Mouse (Mus musculus): Measurements from ENCODE around the gene Kcna2.

Gene Kcna2

GRCm38 (mm10) chr3:107100811-107101455 lies at the start of gene Kcna2:
TSS of gene Kcna2 (plus strand) at chr3:107101146.
- peak; percentile 43 for DNase-seq (ENCODE audit: extremely low spot score, low spot score)

- no peak for DNase-seq (ENCODE audit: extremely low spot score, low spot score)
Measured at GRCm38 (mm10) chr3:107061468-107061867, 39.5 kb upstream of the Kcna2 start.

- DNase-seq (ENCODE audit: extremely low spot score, low spot score): no peak
Measured at GRCm38 (mm10) chr3:107062771-107063170, 38.2 kb upstream of the Kcna2 start.

DNA sequence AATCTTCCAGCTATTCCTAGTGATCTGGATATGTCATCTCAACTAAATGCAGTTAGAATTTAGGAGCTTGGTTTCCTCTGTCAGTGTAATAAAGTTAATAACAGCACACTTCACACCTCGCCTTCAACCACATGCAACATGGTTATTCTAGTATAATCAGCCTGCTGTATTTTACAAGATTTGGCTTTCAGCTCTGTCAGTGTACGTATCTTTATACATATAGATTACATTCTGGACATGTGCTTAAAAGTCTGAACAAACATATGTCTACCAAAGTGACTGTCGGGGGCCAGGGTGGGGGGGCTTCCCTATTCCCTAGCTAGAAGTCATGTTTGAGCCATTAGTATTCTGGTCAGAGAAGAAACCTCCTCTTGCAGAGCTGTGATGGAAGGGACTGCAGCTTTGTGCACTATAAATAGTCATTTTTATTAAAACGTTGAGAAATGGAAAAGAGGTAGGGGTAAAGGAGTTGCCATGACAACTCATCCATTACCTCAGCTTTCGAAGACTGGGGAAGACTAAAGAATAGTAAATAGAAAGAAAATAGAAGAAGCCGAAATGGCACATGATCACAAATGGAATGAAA lies 35.3 kb upstream of the Kcna2 start:
- no peak for DNase-seq (ENCODE audit: extremely low spot score, low spot score)

GRCm38 (mm10) chr3:107066165-107066850 lies 34.6 kb upstream of the Kcna2 start:
- no peak for DNase-seq (ENCODE audit: extremely low spot score, low spot score)

- no peak for DNase-seq (ENCODE audit: extremely low spot score, low spot score)
Measured at GRCm38 (mm10) chr3:107067245-107067644, 33.7 kb upstream of the Kcna2 start.

DNA sequence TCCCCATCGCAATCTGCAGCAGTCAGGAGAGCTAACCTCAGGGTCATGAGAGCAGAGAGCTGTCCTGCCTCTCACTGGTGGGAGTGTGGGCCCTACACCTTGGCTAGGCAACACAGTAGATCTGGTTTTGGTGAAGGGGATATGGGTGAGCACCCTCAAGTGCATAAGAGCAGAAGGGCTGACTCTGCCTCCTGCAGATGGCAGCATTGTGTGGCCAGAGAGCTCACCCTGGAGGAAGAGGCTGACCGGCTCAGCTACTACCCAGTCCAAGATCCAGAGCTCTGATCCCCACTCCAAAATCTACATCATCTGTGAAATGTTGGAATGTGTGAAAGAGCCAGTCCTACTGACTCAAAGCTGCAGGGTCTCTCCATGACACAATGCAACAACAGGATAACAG lies 27.1 kb upstream of the Kcna2 start:
- DNase-seq (ENCODE audit: extremely low spot score, low spot score): no peak

- DNase-seq (ENCODE audit: extremely low spot score, low spot score): no peak
Measured at GRCm38 (mm10) chr3:107075705-107076104, 25.2 kb upstream of the Kcna2 start.

DNA sequence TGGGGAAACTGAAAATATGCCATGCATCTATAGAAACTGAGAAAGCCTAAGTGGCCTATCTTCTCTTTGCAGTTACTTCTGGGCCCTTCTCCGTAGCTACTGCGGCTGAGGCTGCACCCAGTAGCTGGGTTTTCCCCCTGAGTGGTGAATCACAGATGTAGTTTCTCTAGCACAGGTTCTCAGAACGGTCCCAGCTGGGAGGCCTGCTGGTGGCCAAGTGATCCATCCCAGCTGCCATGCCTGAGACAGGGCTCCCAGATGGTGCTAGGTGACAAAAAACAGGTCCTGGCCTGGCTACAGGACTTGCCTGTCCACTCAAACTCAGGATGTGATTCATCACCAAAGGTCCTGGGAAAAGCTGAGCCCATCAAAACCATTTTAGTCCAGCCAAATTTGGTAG lies 24.3 kb upstream of the Kcna2 start:
- no peak for DNase-seq (ENCODE audit: extremely low spot score, low spot score)

- no peak for DNase-seq (ENCODE audit: extremely low spot score, low spot score)
Measured at GRCm38 (mm10) chr3:107077101-107077500, 23.8 kb upstream of the Kcna2 start.

- no peak for DNase-seq (ENCODE audit: extremely low spot score, low spot score)
Measured at GRCm38 (mm10) chr3:107080803-107081202, 20.1 kb upstream of the Kcna2 start.

GRCm38 (mm10) chr3:107081227-107081626 lies 19.7 kb upstream of the Kcna2 start:
- DNase-seq (ENCODE audit: extremely low spot score, low spot score): no peak

GRCm38 (mm10) chr3:107084586-107084985 lies 16.4 kb upstream of the Kcna2 start:
- no peak for DNase-seq (ENCODE audit: extremely low spot score, low spot score)

DNA sequence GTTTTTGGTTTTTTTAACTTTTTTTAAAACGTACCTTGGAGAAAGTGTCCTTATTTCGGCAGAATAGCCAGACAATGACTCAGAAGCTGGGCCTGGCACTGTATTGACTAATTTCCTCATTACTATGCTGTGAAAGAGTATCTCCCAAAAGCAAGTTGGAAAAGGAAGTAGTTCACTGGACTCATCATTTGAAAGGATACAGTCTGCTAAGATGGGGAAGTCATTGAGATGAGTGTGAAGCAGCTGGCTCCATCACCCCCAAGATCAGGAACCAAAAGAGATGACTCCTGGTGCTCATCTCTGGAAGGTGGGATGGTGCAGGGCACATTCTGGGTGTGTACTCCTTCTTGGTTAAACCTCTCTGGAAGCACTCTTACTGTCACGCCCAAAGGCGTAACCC lies 13.5 kb upstream of the Kcna2 start:
- DNase-seq (ENCODE audit: extremely low spot score, low spot score): no peak

DNA sequence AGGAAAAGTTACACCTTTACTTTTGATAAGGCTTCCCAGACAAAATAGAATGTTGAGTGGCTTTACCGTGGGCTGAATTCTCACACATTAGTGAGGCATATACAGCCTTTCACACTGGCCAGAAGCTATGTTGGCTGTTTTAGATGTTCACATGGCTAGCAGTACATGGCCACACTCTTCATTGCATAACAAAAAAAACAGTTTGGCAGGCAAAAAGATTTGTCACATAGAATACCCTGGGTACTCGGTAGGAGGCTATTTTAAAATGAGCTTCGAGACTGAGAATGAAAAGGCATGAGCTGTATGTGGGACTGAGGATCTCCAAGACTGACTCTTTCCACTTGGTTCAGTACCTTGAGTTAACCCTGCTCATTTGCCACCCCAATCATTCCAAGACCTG lies 12.1 kb upstream of the Kcna2 start:
- DNase-seq (ENCODE audit: extremely low spot score, low spot score): no peak

DNA sequence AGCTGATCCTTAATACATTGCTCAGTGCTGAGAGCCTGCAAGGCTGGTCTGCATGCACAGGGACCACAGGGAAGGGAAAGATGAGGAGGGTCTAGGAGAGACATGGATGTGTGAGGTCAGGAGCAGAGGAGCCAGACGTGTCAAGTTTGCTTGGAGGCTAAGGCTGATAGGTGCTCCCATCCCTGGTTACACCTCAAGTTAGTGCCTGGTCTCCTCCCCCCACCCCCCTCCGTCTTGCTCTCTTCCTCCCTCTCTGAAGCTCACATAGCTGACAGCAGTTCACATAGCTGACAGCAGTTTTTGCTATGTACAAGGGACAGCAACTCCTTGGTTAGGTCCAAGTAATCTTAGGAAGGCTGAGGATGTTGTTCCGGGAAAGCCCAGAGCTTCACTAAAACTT lies 11.5 kb upstream of the Kcna2 start:
- no peak for DNase-seq (ENCODE audit: extremely low spot score, low spot score)

GRCm38 (mm10) chr3:107090001-107090400 lies 10.9 kb upstream of the Kcna2 start:
- DNase-seq (ENCODE audit: extremely low spot score, low spot score): no peak

DNA sequence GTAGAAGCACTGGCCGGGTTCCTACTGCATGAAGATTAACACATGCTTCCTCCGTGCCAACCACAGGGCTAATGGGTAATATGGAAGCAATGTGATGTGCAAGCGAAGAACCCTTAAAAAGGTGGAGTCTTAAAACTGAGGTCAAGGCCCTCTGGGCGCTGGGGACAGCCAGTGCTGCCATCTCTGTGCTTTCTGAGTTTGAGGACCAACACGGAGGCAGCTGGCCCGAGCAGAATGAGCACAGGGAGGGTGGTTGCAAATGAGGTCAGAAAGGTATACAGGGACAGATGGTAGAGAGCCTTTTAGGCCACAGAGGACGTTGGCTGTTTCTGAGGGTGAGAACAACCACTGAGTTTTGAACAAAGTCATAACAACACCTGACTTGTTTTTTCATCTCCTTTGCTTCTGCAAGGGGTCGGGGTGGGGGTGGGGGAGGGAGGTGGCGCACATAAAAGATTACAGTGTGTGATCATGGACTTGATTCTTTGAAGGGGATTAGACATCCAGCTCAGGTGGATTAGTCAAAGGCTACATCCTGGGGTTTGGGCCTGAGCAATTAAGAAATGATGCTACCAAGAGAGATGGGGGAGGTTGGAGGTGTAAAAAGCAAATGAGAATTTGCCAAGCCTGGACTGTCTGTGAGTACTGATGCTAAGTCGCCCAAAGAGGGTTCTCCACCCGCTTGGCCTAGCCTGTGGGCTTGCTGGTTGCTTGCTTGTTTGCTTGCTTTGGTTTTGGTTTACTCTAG lies 10.4 kb upstream of the Kcna2 start:
- no peak for DNase-seq (ENCODE audit: extremely low spot score, low spot score)

- peak; percentile 31 for DNase-seq (ENCODE audit: extremely low spot score, low spot score)
Measured at GRCm38 (mm10) chr3:107094028-107094427, 6.9 kb upstream of the Kcna2 start.

- DNase-seq (ENCODE audit: extremely low spot score, low spot score): no peak
Measured at GRCm38 (mm10) chr3:107096269-107096731, 4.6 kb upstream of the Kcna2 start.

DNA sequence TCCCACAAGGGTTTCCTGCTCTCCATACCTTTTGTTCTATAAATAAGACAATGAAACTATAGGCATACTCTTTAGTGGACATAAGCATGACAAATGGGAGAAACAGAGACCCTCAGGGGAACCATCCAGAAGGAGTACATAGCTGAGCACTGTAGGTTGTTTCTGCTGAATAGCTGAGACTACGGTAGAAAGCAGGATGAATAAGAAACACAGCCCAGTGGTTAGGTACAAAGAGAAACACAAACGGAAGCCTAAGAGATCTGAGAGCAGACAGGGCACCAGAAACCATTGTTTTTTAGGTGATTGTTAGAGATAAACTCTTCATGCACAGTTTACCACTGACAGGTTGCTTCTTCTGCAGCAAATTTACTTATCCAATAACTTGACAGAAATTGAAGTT lies 1.1 kb upstream of the Kcna2 start:
- no peak for DNase-seq (ENCODE audit: extremely low spot score, low spot score)

GRCm38 (mm10) chr3:107101456-107101786 lies 475 bp downstream of the Kcna2 start:
- DNase-seq (ENCODE audit: extremely low spot score, low spot score): no peak
